Mouse (Mus musculus): ENCODE measurements around the gene Hdc. TPM values are rescaled to one million over a fixed set of nuclear protein-coding genes. Genes with fewer than 3 reads are reported as not detected.

Gene Hdc
- polyA plus RNA-seq, 1 experiment from 2014 or later, result 6.2 TPM

GRCm38 (mm10) chr2:126584621-126585369, 34.3 kb downstream of the Hdc start:
- no peak overlapping the region for H3K4me2 ChIP-seq (ENCODE audit: low read length)
- 74% methylated on average over 8 of the region's 8 CpGs for WGBS
- H3K27me3 ChIP-seq (ENCODE audit: control insufficient read depth, insufficient read depth, low read length), result no peaks in the 10 kb centered on the region
- ATAC-seq (ENCODE audit: insufficient number of reproducible peaks, insufficient read depth, low FRiP score, low read depth), result no peak
- H3K9ac ChIP-seq (ENCODE audit: low read length), result no peak overlapping the region
- no peaks in the 10 kb centered on the region for H3K9me3 ChIP-seq (ENCODE audit: control insufficient read depth, low read length)
- no peak overlapping the region for H3K4me3 ChIP-seq (ENCODE audit: control insufficient read depth in 1 of 2, insufficient read depth in 1 of 2, low read depth in 1 of 2, low read length in 2 of 2)
- no peaks in the 10 kb centered on the region for H3K4me1 ChIP-seq (ENCODE audit: control insufficient read depth in 2 of 2, insufficient read depth in 2 of 2, low read length in 2 of 2)
- no peaks in the 10 kb centered on the region for H3K36me3 ChIP-seq (ENCODE audit: control insufficient read depth, insufficient read depth, low read length)
- H3K27ac ChIP-seq (replicated peaks in 1 of 2; ENCODE audit: control insufficient read depth in 1 of 2, insufficient read depth in 1 of 2, low read depth in 2 of 2, low read length in 2 of 2), result no peak overlapping the region

GRCm38 (mm10) chr2:126583960-126584359, 35.1 kb downstream of the Hdc start:
- no peak for ATAC-seq (ENCODE audit: insufficient number of reproducible peaks, insufficient read depth, low FRiP score, low read depth)
- no peak overlapping the region for H3K4me3 ChIP-seq (ENCODE audit: control insufficient read depth in 1 of 2, insufficient read depth in 1 of 2, low read depth in 1 of 2, low read length in 2 of 2)
- no peaks in the 10 kb centered on the region for H3K9me3 ChIP-seq (ENCODE audit: control insufficient read depth, low read length)
- no peaks in the 10 kb centered on the region for H3K4me1 ChIP-seq (ENCODE audit: control insufficient read depth in 2 of 2, insufficient read depth in 2 of 2, low read length in 2 of 2)
- H3K36me3 ChIP-seq (ENCODE audit: control insufficient read depth, insufficient read depth, low read length), result no peaks in the 10 kb centered on the region
- WGBS, result 62% methylated on average over 6 of the region's 6 CpGs
- H3K27ac ChIP-seq (replicated peaks in 1 of 2; ENCODE audit: control insufficient read depth in 1 of 2, insufficient read depth in 1 of 2, low read depth in 2 of 2, low read length in 2 of 2), result no peak overlapping the region
- no peak overlapping the region for H3K9ac ChIP-seq (ENCODE audit: low read length)
- no peaks in the 10 kb centered on the region for H3K27me3 ChIP-seq (ENCODE audit: control insufficient read depth, insufficient read depth, low read length)
- H3K4me2 ChIP-seq (ENCODE audit: low read length), result no peak overlapping the region

- no peak overlapping the region for H3K4me3 ChIP-seq (ENCODE audit: control insufficient read depth in 1 of 2, insufficient read depth in 1 of 2, low read depth in 1 of 2, low read length in 2 of 2)
- H3K9ac ChIP-seq (ENCODE audit: low read length), result no peak overlapping the region
- ATAC-seq (ENCODE audit: insufficient number of reproducible peaks, insufficient read depth, low FRiP score, low read depth), result no peak
- no peak overlapping the region for H3K4me2 ChIP-seq (ENCODE audit: low read length)
- no peaks in the 10 kb centered on the region for H3K4me1 ChIP-seq (ENCODE audit: control insufficient read depth in 2 of 2, insufficient read depth in 2 of 2, low read length in 2 of 2)
- no peaks in the 10 kb centered on the region for H3K9me3 ChIP-seq (ENCODE audit: control insufficient read depth, low read length)
- H3K27ac ChIP-seq (replicated peaks in 1 of 2; ENCODE audit: control insufficient read depth in 1 of 2, insufficient read depth in 1 of 2, low read depth in 2 of 2, low read length in 2 of 2), result no peak overlapping the region
- H3K27me3 ChIP-seq (ENCODE audit: control insufficient read depth, insufficient read depth, low read length), result no peaks in the 10 kb centered on the region
- H3K36me3 ChIP-seq (ENCODE audit: control insufficient read depth, insufficient read depth, low read length), result no peaks in the 10 kb centered on the region
- 86% methylated on average over 1 of the region's 1 CpGs for WGBS
Observed at GRCm38 (mm10) chr2:126579282-126579681, 39.8 kb downstream of the Hdc start.

- Histone ChIP-seq H3K9ac (ENCODE audit: low read length) (no peak overlapping the region), H3K4me3 (ENCODE audit: control insufficient read depth in 1 of 2, insufficient read depth in 1 of 2, low read depth in 1 of 2, low read length in 2 of 2) (no peak overlapping the region), H3K9me3 (ENCODE audit: control insufficient read depth, low read length) (no peaks in the 10 kb centered on the region), H3K27me3 (ENCODE audit: control insufficient read depth, insufficient read depth, low read length) (no peaks in the 10 kb centered on the region), H3K27ac (replicated peaks in 1 of 2; ENCODE audit: control insufficient read depth in 1 of 2, insufficient read depth in 1 of 2, low read depth in 2 of 2, low read length in 2 of 2) (no peak overlapping the region), H3K4me1 (ENCODE audit: control insufficient read depth in 2 of 2, insufficient read depth in 2 of 2, low read length in 2 of 2) (no peaks in the 10 kb centered on the region), H3K4me2 (ENCODE audit: low read length) (no peak overlapping the region), H3K36me3 (ENCODE audit: control insufficient read depth, insufficient read depth, low read length) (no peaks in the 10 kb centered on the region)
- 83% methylated on average over 5 of the region's 5 CpGs for WGBS
- no peak for ATAC-seq (ENCODE audit: insufficient number of reproducible peaks, insufficient read depth, low FRiP score, low read depth)
Observed at GRCm38 (mm10) chr2:126577362-126577761, 41.7 kb downstream of the Hdc start.

GRCm38 (mm10) chr2:126575391-126576176, 43.5 kb downstream of the Hdc start:
- Histone ChIP-seq H3K27me3 (ENCODE audit: control insufficient read depth, insufficient read depth, low read length) (no peaks in the 10 kb centered on the region), H3K4me1 (ENCODE audit: control insufficient read depth in 2 of 2, insufficient read depth in 2 of 2, low read length in 2 of 2) (no peaks in the 10 kb centered on the region), H3K9ac (ENCODE audit: low read length) (no peak overlapping the region), H3K4me2 (ENCODE audit: low read length) (no peak overlapping the region), H3K36me3 (ENCODE audit: control insufficient read depth, insufficient read depth, low read length) (no peaks in the 10 kb centered on the region), H3K27ac (replicated peaks in 1 of 2; ENCODE audit: control insufficient read depth in 1 of 2, insufficient read depth in 1 of 2, low read depth in 2 of 2, low read length in 2 of 2) (no peak overlapping the region), H3K4me3 (ENCODE audit: control insufficient read depth in 1 of 2, insufficient read depth in 1 of 2, low read depth in 1 of 2, low read length in 2 of 2) (no peak overlapping the region), H3K9me3 (ENCODE audit: control insufficient read depth, low read length) (peaks cover 9% of the 10 kb centered on the region; the same call in 1 of the 2 replicates)
- no peak for ATAC-seq (ENCODE audit: insufficient number of reproducible peaks, insufficient read depth, low FRiP score, low read depth)
- WGBS, result 73% methylated on average over 11 of the region's 11 CpGs

GRCm38 (mm10) chr2:126572747-126573146, 46.4 kb downstream of the Hdc start:
- Histone ChIP-seq H3K27ac (replicated peaks in 1 of 2; ENCODE audit: control insufficient read depth in 1 of 2, insufficient read depth in 1 of 2, low read depth in 2 of 2, low read length in 2 of 2) (no peak overlapping the region), H3K27me3 (ENCODE audit: control insufficient read depth, insufficient read depth, low read length) (no peaks in the 10 kb centered on the region), H3K4me1 (ENCODE audit: control insufficient read depth in 2 of 2, insufficient read depth in 2 of 2, low read length in 2 of 2) (no peaks in the 10 kb centered on the region), H3K9ac (ENCODE audit: low read length) (no peak overlapping the region), H3K4me3 (ENCODE audit: control insufficient read depth in 1 of 2, insufficient read depth in 1 of 2, low read depth in 1 of 2, low read length in 2 of 2) (no peak overlapping the region), H3K36me3 (ENCODE audit: control insufficient read depth, insufficient read depth, low read length) (no peaks in the 10 kb centered on the region), H3K9me3 (ENCODE audit: control insufficient read depth, low read length) (peaks cover 10% of the 10 kb centered on the region; the same call in 1 of the 2 replicates), H3K4me2 (ENCODE audit: low read length) (no peak overlapping the region)
- 69% methylated on average over 4 of the region's 4 CpGs for WGBS
- ATAC-seq (ENCODE audit: insufficient number of reproducible peaks, insufficient read depth, low FRiP score, low read depth), result no peak

GRCm38 (mm10) chr2:126572163-126572562, 46.9 kb downstream of the Hdc start:
- Histone ChIP-seq H3K36me3 (ENCODE audit: control insufficient read depth, insufficient read depth, low read length) (no peaks in the 10 kb centered on the region), H3K27ac (replicated peaks in 1 of 2; ENCODE audit: control insufficient read depth in 1 of 2, insufficient read depth in 1 of 2, low read depth in 2 of 2, low read length in 2 of 2) (no peak overlapping the region), H3K4me3 (ENCODE audit: control insufficient read depth in 1 of 2, insufficient read depth in 1 of 2, low read depth in 1 of 2, low read length in 2 of 2) (no peak overlapping the region), H3K27me3 (ENCODE audit: control insufficient read depth, insufficient read depth, low read length) (no peaks in the 10 kb centered on the region), H3K4me1 (ENCODE audit: control insufficient read depth in 2 of 2, insufficient read depth in 2 of 2, low read length in 2 of 2) (no peaks in the 10 kb centered on the region), H3K9ac (ENCODE audit: low read length) (no peak overlapping the region), H3K9me3 (ENCODE audit: control insufficient read depth, low read length) (peaks cover 10% of the 10 kb centered on the region; the same call in 1 of the 2 replicates), H3K4me2 (ENCODE audit: low read length) (no peak overlapping the region)
- no peak for ATAC-seq (ENCODE audit: insufficient number of reproducible peaks, insufficient read depth, low FRiP score, low read depth)
- 71% methylated on average over 1 of the region's 1 CpGs for WGBS
